Mouse (Mus musculus): ENCODE data around the gene Supt4a.

The Supt4a gene

GRCm38 (mm10) chr11:87725515-87725914, 11.8 kb upstream of the Supt4a start:
- no peak for DNase-seq (ENCODE audit: low read depth in 2 of 2, low spot score in 2 of 2)

- DNase-seq (ENCODE audit: low read depth in 2 of 2, low spot score in 2 of 2) = no peak
Measured at GRCm38 (mm10) chr11:87725964-87726562, 11.3 kb upstream of the Supt4a start.

GRCm38 (mm10) chr11:87727021-87727420, 10.3 kb upstream of the Supt4a start:
- DNase-seq (ENCODE audit: low read depth in 2 of 2, low spot score in 2 of 2) = no peak

GRCm38 (mm10) chr11:87727471-87727870, 9.9 kb upstream of the Supt4a start:
- no peak for DNase-seq (ENCODE audit: low read depth in 2 of 2, low spot score in 2 of 2)

GRCm38 (mm10) chr11:87728850-87729592, 8.3 kb upstream of the Supt4a start:
- no peak for DNase-seq (ENCODE audit: low read depth in 2 of 2, low spot score in 2 of 2)

GRCm38 (mm10) chr11:87729593-87730185, 7.7 kb upstream of the Supt4a start:
- no peak for DNase-seq (ENCODE audit: low read depth in 2 of 2, low spot score in 2 of 2)

- DNase-seq (ENCODE audit: low read depth in 2 of 2, low spot score in 2 of 2) = no peak
Measured at GRCm38 (mm10) chr11:87730652-87731310, 6.6 kb upstream of the Supt4a start.

GRCm38 (mm10) chr11:87734346-87734745, 3.0 kb upstream of the Supt4a start:
- peak in 1 of 2 experiments; percentile 55 for DNase-seq (ENCODE audit: low read depth in 2 of 2, low spot score in 2 of 2)

GRCm38 (mm10) chr11:87735691-87736090, 1.7 kb upstream of the Supt4a start:
- DNase-seq (ENCODE audit: low read depth in 2 of 2, low spot score in 2 of 2) = no peak

- DNase-seq (ENCODE audit: low read depth in 2 of 2, low spot score in 2 of 2) = no peak
Measured at GRCm38 (mm10) chr11:87736647-87737134, 661 bp upstream of the Supt4a start.

- no peak for DNase-seq (ENCODE audit: low read depth in 2 of 2, low spot score in 2 of 2)
Measured at GRCm38 (mm10) chr11:87743691-87744090, 6.3 kb downstream of the Supt4a start.

GRCm38 (mm10) chr11:87744964-87745363, 7.6 kb downstream of the Supt4a start:
- DNase-seq (ENCODE audit: low read depth in 2 of 2, low spot score in 2 of 2) = peak; percentile 75 to 81

- DNase-seq (ENCODE audit: low read depth in 2 of 2, low spot score in 2 of 2) = no peak
Measured at GRCm38 (mm10) chr11:87745632-87746555, 8.5 kb downstream of the Supt4a start.

GRCm38 (mm10) chr11:87747312-87747711, 10.0 kb downstream of the Supt4a start:
- no peak for DNase-seq (ENCODE audit: low read depth in 2 of 2, low spot score in 2 of 2)

GRCm38 (mm10) chr11:87747716-87748115, 10.4 kb downstream of the Supt4a start:
- DNase-seq (ENCODE audit: low read depth in 2 of 2, low spot score in 2 of 2) = no peak

GRCm38 (mm10) chr11:87748132-87749119, 11.1 kb downstream of the Supt4a start:
- DNase-seq (ENCODE audit: low read depth in 2 of 2, low spot score in 2 of 2) = peak; percentile 74 to 86

- DNase-seq (ENCODE audit: low read depth in 2 of 2, low spot score in 2 of 2) = peak; percentile 89 to 93
Measured at GRCm38 (mm10) chr11:87749192-87750042, 12.1 kb downstream of the Supt4a start.

- DNase-seq (ENCODE audit: low read depth in 2 of 2, low spot score in 2 of 2) = no peak
Measured at GRCm38 (mm10) chr11:87750043-87750421, 12.7 kb downstream of the Supt4a start.

Measured in CD8-positive naive resting alpha-beta T cell, adult 2 months (primary cell).